Mouse (Mus musculus) kidney, adult 18-20 months (tissue): ENCODE results near the gene Hnrnpab.
"Not testable (repeated sequence)": the region's sequence is repeated elsewhere in the genome, so short reads cannot be mapped to it uniquely, and the experiment has no call there.

Experiments used
- DNase-seq: peaks from one replicate; pipeline ENCODE4 v3.0.0; 2021

Gene Hnrnpab

GRCm38 (mm10) chr11:51633721-51634120 is 27.1 kb upstream of the Hnrnpab start:
- DNase-seq, result no peak

GRCm38 (mm10) chr11:51633200-51633599 is 26.6 kb upstream of the Hnrnpab start:
- not testable (repeated sequence) for DNase-seq

GRCm38 (mm10) chr11:51632130-51632753 is 25.6 kb upstream of the Hnrnpab start:
- no peak for DNase-seq

GRCm38 (mm10) chr11:51629651-51630314 is 23.1 kb upstream of the Hnrnpab start:
- no peak for DNase-seq

- no peak for DNase-seq
These were observed 21.3 kb upstream of the Hnrnpab start for GRCm38 (mm10) chr11:51627907-51628306.

GRCm38 (mm10) chr11:51627425-51627824 is 20.8 kb upstream of the Hnrnpab start:
- DNase-seq, result no peak

- DNase-seq, result no peak
These were observed 18.7 kb upstream of the Hnrnpab start for GRCm38 (mm10) chr11:51625187-51625820.

GRCm38 (mm10) chr11:51622971-51623491 is 16.4 kb upstream of the Hnrnpab start:
- no peak for DNase-seq

- DNase-seq, result no peak
These were observed 15.1 kb upstream of the Hnrnpab start for GRCm38 (mm10) chr11:51621776-51622175.

- no peak for DNase-seq
These were observed 13.4 kb upstream of the Hnrnpab start for GRCm38 (mm10) chr11:51620084-51620483.

GRCm38 (mm10) chr11:51619409-51620060 is 12.9 kb upstream of the Hnrnpab start, which contains the start of gene Nhp2:
Gene Nhp2 (plus strand): TSS chr11:51619735.
- peak; percentile 98 for DNase-seq

- DNase-seq, result no peak
These were observed 12.3 kb upstream of the Hnrnpab start for GRCm38 (mm10) chr11:51618894-51619408.

GRCm38 (mm10) chr11:51617693-51618092 is 11.0 kb upstream of the Hnrnpab start:
- DNase-seq, result peak; percentile 73

- DNase-seq, result not testable (repeated sequence)
These were observed 9.5 kb upstream of the Hnrnpab start for GRCm38 (mm10) chr11:51616113-51616512.

GRCm38 (mm10) chr11:51615601-51616000 is 9.0 kb upstream of the Hnrnpab start:
- peak; percentile 79 for DNase-seq

- DNase-seq, result no peak
These were observed 8.5 kb upstream of the Hnrnpab start for GRCm38 (mm10) chr11:51615129-51615528.

- DNase-seq, result no peak
These were observed 7.6 kb upstream of the Hnrnpab start for GRCm38 (mm10) chr11:51614256-51614655.

- DNase-seq, result not testable (repeated sequence)
These were observed 3.3 kb upstream of the Hnrnpab start for GRCm38 (mm10) chr11:51609940-51610339.

- no peak for DNase-seq
These were observed 2.7 kb upstream of the Hnrnpab start for GRCm38 (mm10) chr11:51609266-51609909.

GRCm38 (mm10) chr11:51607096-51607738 is 570 bp upstream of the Hnrnpab start:
- DNase-seq, result no peak

GRCm38 (mm10) chr11:51605602-51606446 is 823 bp downstream of the Hnrnpab start:
- peak; percentile 92 for DNase-seq
